Mouse (Mus musculus) hindbrain, postnatal 0 days (tissue): ENCODE data around the gene Sec24a. TPM values are rescaled to one million over a fixed set of nuclear protein-coding genes. Genes with fewer than 3 reads are reported as not detected.

Source experiments
- ATAC-seq: fragments of 200-750 bp; cut with Nextera tagmentation; 2 replicates; pipeline ENCODE4 v1.8.0; 2017; ENCODE audit warnings: mild to moderate bottlenecking, moderate TSS enrichment, moderate library complexity
- DNase-seq: peaks from one replicate; pipeline ENCODE4 v3.0.0-alpha.2; 2015; ENCODE audit warnings: low spot score
- H3K27ac ChIP-seq: fragments of 300-500 bp; sonication (generic); 2 replicates; pipeline ENCODE4 v1.5.1; 2014; ENCODE audit warnings: mild to moderate bottlenecking
- H3K27me3 ChIP-seq: fragments of 300-500 bp; sonication (generic); 2 replicates; pipeline ENCODE4 v1.6.1; 2014; ENCODE audit warnings: low read length, mixed read lengths; ENCODE audit not compliant: insufficient read depth
- H3K36me3 ChIP-seq: fragments of 300-500 bp; sonication (generic); 2 replicates; pipeline ENCODE4 v1.6.1; 2014; ENCODE audit warnings: low read length, mixed read lengths; ENCODE audit not compliant: insufficient read depth
- H3K4me1 ChIP-seq: fragments of 300-500 bp; sonication (generic); 2 replicates; pipeline ENCODE4 v1.6.1; 2014; ENCODE audit warnings: antibody characterized with exemption, low read length, mixed read lengths; ENCODE audit not compliant: insufficient read depth
- H3K4me2 ChIP-seq: fragments of 300-500 bp; sonication (generic); 2 replicates; pipeline ENCODE4 v1.6.1; 2014; ENCODE audit warnings: low read depth, mild to moderate bottlenecking, low read length, moderate library complexity, mixed read lengths
- H3K4me3 ChIP-seq: fragments of 300-500 bp; sonication (generic); 2 replicates; pipeline ENCODE4 v1.5.1; 2014; ENCODE audit warnings: low read length
- H3K9ac ChIP-seq: fragments of 300-500 bp; sonication (generic); replicated peaks from 2 replicates; pipeline ENCODE4 v1.6.1; 2014; ENCODE audit warnings: mild to moderate bottlenecking, low read length, moderate library complexity, mixed read lengths
- H3K9me3 ChIP-seq: fragments of 300-500 bp; sonication (generic); 2 replicates; pipeline ENCODE4 v1.6.1; 2016; ENCODE audit warnings: low read length, mixed read lengths
- CTCF ChIP-seq: IDR thresholded peaks from 2 replicates; pipeline ENCODE4 v1.5.1; 2016; ENCODE audit warnings: antibody characterized with exemption, control low read depth, low read depth
- WGBS: fragments of 180-500 bp; shearing (Covaris S2); extraction: QIAGEN DNeasy Blood & Tissue Kit; methylation state at CpG from one replicate; pipeline ENCODE4 v1.1.7; 2014; 5-methylcytosine and 5-hydroxymethylcytosine counted together
- polyA plus RNA-seq: library from polyadenylated mRNA; unstranded; fragments of >200 nt; fragmentation: Nextera tagmentation; extraction: Ambion mirVana; gene quantifications from 2 replicates; pipeline ENCODE4 v1.2.1, GENCODE M21; 2015
- total RNA-seq: library from RNA; depleted of rRNA; stranded (reverse); fragments of >200 nt; gene quantifications from 2 replicates; pipeline ENCODE4 v1.2.3, GENCODE M21; 2014; rRNA removed

Gene Sec24a
- total RNA-seq (13.4 and 13.9 TPM in 2 replicates), polyA plus RNA-seq (10.6 and 11.9 TPM in 2 replicates)

GRCm38 (mm10) chr11:51763213-51763907, at the start of gene Sec24a, which contains the start of gene Sar1b:
Gene Sec24a, minus strand, starts transcription at chr11:51763634.
Gene Sar1b, plus strand, starts transcription at chr11:51763687.
- Histone ChIP-seq H3K27me3 (no peaks in the 10 kb centered on the region), H3K4me1 (peaks cover 15% of the 10 kb centered on the region), H3K36me3 (no peaks in the 10 kb centered on the region), H3K4me2 (peak within 1 kb of the TSS; percentile 90), H3K9ac (peak within 1 kb of the TSS; percentile 92), H3K4me3 (peak within 1 kb of the TSS; percentile 93), H3K27ac (peak within 1 kb of the TSS; percentile 58; the same call in 1 of the 2 replicates), H3K9me3 (no peaks in the 10 kb centered on the region)
- DNase-seq (peak; percentile 86), ATAC-seq (peak; percentile 97)
- WGBS, result 2% methylated on average over 30 of the region's 30 CpGs
- TF ChIP-seq CTCF, result peak; percentile 49

GRCm38 (mm10) chr11:51812022-51812546, 48.6 kb upstream of the Sec24a start:
- Histone ChIP-seq H3K4me1 (no peaks in the 10 kb centered on the region), H3K36me3 (peaks cover 9% of the 10 kb centered on the region), H3K4me2 (no peak overlapping the region), H3K4me3 (no peak overlapping the region), H3K9me3 (no peaks in the 10 kb centered on the region), H3K27me3 (no peaks in the 10 kb centered on the region), H3K27ac (no peak overlapping the region), H3K9ac (no peak overlapping the region)
- TF ChIP-seq CTCF, result no peak
- WGBS, result 85% methylated on average over 8 of the region's 8 CpGs
- DNase-seq (no peak), ATAC-seq (no peak)

GRCm38 (mm10) chr11:51811230-51811629, 47.8 kb upstream of the Sec24a start:
- H3K9ac ChIP-seq, result no peak overlapping the region
- 84% methylated on average over 4 of the region's 4 CpGs for WGBS
- H3K27me3 ChIP-seq, result no peaks in the 10 kb centered on the region
- H3K9me3 ChIP-seq, result no peaks in the 10 kb centered on the region
- ATAC-seq (no peak), DNase-seq (no peak)
- H3K4me1 ChIP-seq, result no peaks in the 10 kb centered on the region
- H3K36me3 ChIP-seq, result peaks cover 5% of the 10 kb centered on the region; the same call in 1 of the 2 replicates
- no peak overlapping the region for H3K4me2 ChIP-seq
- H3K27ac ChIP-seq, result no peak overlapping the region
- peak; percentile 38 for TF ChIP-seq CTCF
- H3K4me3 ChIP-seq, result no peak overlapping the region

GRCm38 (mm10) chr11:51809632-51810224, 46.3 kb upstream of the Sec24a start:
- Histone ChIP-seq H3K9me3 (no peaks in the 10 kb centered on the region), H3K27ac (no peak overlapping the region), H3K4me1 (no peaks in the 10 kb centered on the region), H3K27me3 (no peaks in the 10 kb centered on the region), H3K4me3 (no peak overlapping the region), H3K9ac (no peak overlapping the region), H3K36me3 (no peaks in the 10 kb centered on the region), H3K4me2 (no peak overlapping the region)
- ATAC-seq (peak; percentile 54; the same call in 1 of the 2 replicates), DNase-seq (peak; percentile 77)
- 64% methylated on average over 6 of the region's 6 CpGs for WGBS
- TF ChIP-seq CTCF, result peak; percentile 26

GRCm38 (mm10) chr11:51807108-51807879, 43.9 kb upstream of the Sec24a start:
- no peak for TF ChIP-seq CTCF
- no peaks in the 10 kb centered on the region for H3K27me3 ChIP-seq
- no peak for ATAC-seq
- H3K9me3 ChIP-seq, result no peaks in the 10 kb centered on the region
- 59% methylated on average over 13 of the region's 13 CpGs for WGBS
- H3K4me1 ChIP-seq, result no peaks in the 10 kb centered on the region
- DNase-seq, result no peak
- no peaks in the 10 kb centered on the region for H3K36me3 ChIP-seq
- no peak overlapping the region for H3K4me3 ChIP-seq
- no peak overlapping the region for H3K27ac ChIP-seq
- no peak overlapping the region for H3K4me2 ChIP-seq
- H3K9ac ChIP-seq, result no peak overlapping the region

- Histone ChIP-seq H3K27ac (peak overlapping the region; percentile 67), H3K9me3 (no peaks in the 10 kb centered on the region), H3K27me3 (no peaks in the 10 kb centered on the region), H3K4me2 (peak overlapping the region; percentile 82), H3K4me1 (no peaks in the 10 kb centered on the region), H3K4me3 (peak overlapping the region; percentile 42), H3K36me3 (no peaks in the 10 kb centered on the region), H3K9ac (peak overlapping the region; percentile 21; the same call in 1 of the 2 replicates)
- no peak for TF ChIP-seq CTCF
- ATAC-seq, result peak; percentile 83
- 19% methylated on average over 17 of the region's 17 CpGs for WGBS
- DNase-seq, result peak; percentile 89
Measured at GRCm38 (mm10) chr11:51805221-51805981, 42.0 kb upstream of the Sec24a start.
